Mouse (Mus musculus) midbrain, embryonic 12.5 days (tissue): ENCODE measurements around the gene Pdzd2. TPM values are rescaled to one million over a fixed set of nuclear protein-coding genes. Genes with fewer than 3 reads are reported as not detected.

Experiments
- ATAC-seq: fragments of 200-750 bp; cut with Nextera tagmentation; 2 replicates; pipeline ENCODE4 v1.8.0; 2017; ENCODE audit warnings: low read depth, moderate TSS enrichment, moderate library complexity; ENCODE audit not compliant: low FRiP score
- H3K27ac ChIP-seq: fragments of 300-500 bp; sonication (generic); replicated peaks from 2 replicates; pipeline ENCODE4 v1.5.1; 2016; ENCODE audit warnings: mild to moderate bottlenecking
- H3K27me3 ChIP-seq: fragments of 300-500 bp; sonication (generic); 2 replicates; pipeline ENCODE4 v1.6.1; 2016; ENCODE audit warnings: mild to moderate bottlenecking
- H3K36me3 ChIP-seq: fragments of 300-500 bp; sonication (generic); 2 replicates; pipeline ENCODE4 v1.6.1; 2016
- H3K4me1 ChIP-seq: fragments of 300-500 bp; sonication (generic); 2 replicates; pipeline ENCODE4 v1.6.1; 2016
- H3K4me2 ChIP-seq: fragments of 300-500 bp; sonication (generic); replicated peaks from 2 replicates; pipeline ENCODE4 v1.6.1; 2016; ENCODE audit warnings: mild to moderate bottlenecking, moderate library complexity
- H3K4me3 ChIP-seq: fragments of 300-500 bp; sonication (generic); 2 replicates; pipeline ENCODE4 v1.5.1; 2016; ENCODE audit warnings: mild to moderate bottlenecking
- H3K9ac ChIP-seq: fragments of 300-500 bp; sonication (generic); replicated peaks from 2 replicates; pipeline ENCODE4 v1.6.1; 2016; ENCODE audit warnings: mild to moderate bottlenecking, moderate library complexity
- H3K9me3 ChIP-seq: fragments of 300-500 bp; sonication (generic); 2 replicates; pipeline ENCODE4 v1.6.1; 2016; ENCODE audit warnings: mild to moderate bottlenecking
- WGBS: fragments of 180-500 bp; shearing (Covaris S2); methylation state at CpG from one replicate; pipeline ENCODE4 v1.1.7; 2016; 5-methylcytosine and 5-hydroxymethylcytosine counted together
- polyA plus RNA-seq: library from polyadenylated mRNA; unstranded; fragments of >200 nt; fragmentation: Nextera tagmentation; extraction: Ambion mirVana; gene quantifications from 2 replicates; pipeline ENCODE4 v1.2.1, GENCODE M21; 2016

The Pdzd2 gene
- polyA plus RNA-seq, 1 experiment from 2014 or later = 9.5 TPM

- H3K9ac ChIP-seq = no peak overlapping the region
- no peak for ATAC-seq
- H3K27ac ChIP-seq = no peak overlapping the region
- peaks cover 7% of the 10 kb centered on the region; the same call in 1 of the 2 replicates for H3K27me3 ChIP-seq
- 86% methylated on average over 2 of the region's 2 CpGs for WGBS
- peaks cover 19% of the 10 kb centered on the region for H3K4me1 ChIP-seq
- no peaks in the 10 kb centered on the region for H3K9me3 ChIP-seq
- no peak overlapping the region for H3K4me2 ChIP-seq
- H3K4me3 ChIP-seq = no peak overlapping the region
- no peaks in the 10 kb centered on the region for H3K36me3 ChIP-seq
Measured at GRCm38 (mm10) chr15:12488316-12488715, 251.4 kb downstream of the Pdzd2 start.

- 79% methylated on average over 5 of the region's 5 CpGs for WGBS
- Histone ChIP-seq H3K36me3 (no peaks in the 10 kb centered on the region), H3K4me1 (peaks cover 19% of the 10 kb centered on the region), H3K9ac (no peak overlapping the region), H3K9me3 (no peaks in the 10 kb centered on the region; the same call in 1 of the 2 replicates), H3K4me2 (no peak overlapping the region), H3K4me3 (no peak overlapping the region), H3K27me3 (peaks cover 6% of the 10 kb centered on the region; the same call in 1 of the 2 replicates), H3K27ac (0 out of 2 replicates have a peak overlapping the region, but pooled peaks have one; percentile 40)
- ATAC-seq = no peak
Measured at GRCm38 (mm10) chr15:12481261-12481660, 258.5 kb downstream of the Pdzd2 start.

- peaks cover 6% of the 10 kb centered on the region; the same call in 1 of the 2 replicates for H3K27me3 ChIP-seq
Measured at GRCm38 (mm10) chr15:12480369-12480768, 259.4 kb downstream of the Pdzd2 start.

GRCm38 (mm10) chr15:12479326-12479725 is 260.4 kb downstream of the Pdzd2 start:
- Histone ChIP-seq H3K27me3 (0 out of 2 replicates have a peak, but pooled peaks cover 3% of the 10 kb centered on the region), H3K4me3 (no peak overlapping the region), H3K27ac (no peak overlapping the region), H3K36me3 (no peaks in the 10 kb centered on the region), H3K4me2 (no peak overlapping the region), H3K4me1 (peaks cover 17% of the 10 kb centered on the region), H3K9me3 (no peaks in the 10 kb centered on the region; the same call in 1 of the 2 replicates), H3K9ac (no peak overlapping the region)
- 68% methylated on average over 5 of the region's 5 CpGs for WGBS
- ATAC-seq = no peak

More at GRCm38 (mm10) chr15:12480369-12480768, 259.4 kb downstream of the Pdzd2 start:
- H3K4me1 ChIP-seq = peaks cover 17% of the 10 kb centered on the region
- no peaks in the 10 kb centered on the region for H3K36me3 ChIP-seq
- peak overlapping the region; percentile 20; the same call in 1 of the 2 replicates for H3K27ac ChIP-seq
- H3K9ac ChIP-seq = no peak overlapping the region
- WGBS = 61% methylated on average over 3 of the region's 3 CpGs
- peak; percentile 81 for ATAC-seq
- no peak overlapping the region for H3K4me3 ChIP-seq
- no peaks in the 10 kb centered on the region; the same call in 1 of the 2 replicates for H3K9me3 ChIP-seq
- no peak overlapping the region for H3K4me2 ChIP-seq

GRCm38 (mm10) chr15:12473596-12473995 is 266.1 kb downstream of the Pdzd2 start:
- H3K27me3 ChIP-seq = 0 out of 2 replicates have a peak, but pooled peaks cover 3% of the 10 kb centered on the region
- no peak overlapping the region for H3K27ac ChIP-seq
- H3K9me3 ChIP-seq = no peaks in the 10 kb centered on the region
- H3K36me3 ChIP-seq = no peaks in the 10 kb centered on the region
- ATAC-seq = no peak
- H3K9ac ChIP-seq = no peak overlapping the region
- H3K4me2 ChIP-seq = no peak overlapping the region
- 86% methylated on average over 7 of the region's 7 CpGs for WGBS
- no peak overlapping the region for H3K4me3 ChIP-seq
- peaks cover 6% of the 10 kb centered on the region for H3K4me1 ChIP-seq

- Histone ChIP-seq H3K27me3 (0 out of 2 replicates have a peak, but pooled peaks cover 3% of the 10 kb centered on the region), H3K4me1 (peaks cover 6% of the 10 kb centered on the region), H3K36me3 (no peaks in the 10 kb centered on the region), H3K27ac (no peak overlapping the region), H3K9ac (no peak overlapping the region), H3K4me3 (no peak overlapping the region), H3K9me3 (no peaks in the 10 kb centered on the region), H3K4me2 (no peak overlapping the region)
- no peak for ATAC-seq
- WGBS = 91% methylated on average over 4 of the region's 4 CpGs
Measured at GRCm38 (mm10) chr15:12472646-12473045, 267.1 kb downstream of the Pdzd2 start.

GRCm38 (mm10) chr15:12470900-12471838 is 268.6 kb downstream of the Pdzd2 start:
- Histone ChIP-seq H3K4me3 (no peak overlapping the region), H3K9me3 (no peaks in the 10 kb centered on the region), H3K4me2 (no peak overlapping the region), H3K36me3 (no peaks in the 10 kb centered on the region), H3K27ac (no peak overlapping the region), H3K27me3 (no peaks in the 10 kb centered on the region), H3K9ac (no peak overlapping the region), H3K4me1 (peaks cover 4% of the 10 kb centered on the region)
- 60% methylated on average over 15 of the region's 15 CpGs for WGBS
- peak; percentile 82 for ATAC-seq

GRCm38 (mm10) chr15:12468625-12469024 is 271.1 kb downstream of the Pdzd2 start:
- no peak overlapping the region for H3K4me2 ChIP-seq
- H3K9me3 ChIP-seq = no peaks in the 10 kb centered on the region
- peaks cover 4% of the 10 kb centered on the region for H3K4me1 ChIP-seq
- no peak for ATAC-seq
- no peak overlapping the region for H3K4me3 ChIP-seq
- H3K27ac ChIP-seq = no peak overlapping the region
- no peaks in the 10 kb centered on the region for H3K36me3 ChIP-seq
- H3K9ac ChIP-seq = no peak overlapping the region
- 88% methylated on average over 5 of the region's 5 CpGs for WGBS
- H3K27me3 ChIP-seq = no peaks in the 10 kb centered on the region

GRCm38 (mm10) chr15:12465748-12466147 is 274.0 kb downstream of the Pdzd2 start:
- Histone ChIP-seq H3K9ac (no peak overlapping the region), H3K4me3 (no peak overlapping the region), H3K9me3 (no peaks in the 10 kb centered on the region), H3K27ac (no peak overlapping the region), H3K27me3 (no peaks in the 10 kb centered on the region), H3K4me1 (peaks cover 1% of the 10 kb centered on the region), H3K4me2 (no peak overlapping the region), H3K36me3 (no peaks in the 10 kb centered on the region)
- 88% methylated on average over 8 of the region's 8 CpGs for WGBS
- no peak for ATAC-seq

GRCm38 (mm10) chr15:12456808-12457207 is 282.9 kb downstream of the Pdzd2 start:
- Histone ChIP-seq H3K9ac (no peak overlapping the region), H3K27ac (no peak overlapping the region), H3K36me3 (no peaks in the 10 kb centered on the region), H3K9me3 (no peaks in the 10 kb centered on the region), H3K4me3 (no peak overlapping the region), H3K4me1 (no peaks in the 10 kb centered on the region; the same call in 1 of the 2 replicates), H3K27me3 (no peaks in the 10 kb centered on the region), H3K4me2 (no peak overlapping the region)
- no peak for ATAC-seq
- WGBS = 76% methylated on average over 7 of the region's 7 CpGs

GRCm38 (mm10) chr15:12453343-12453742 is 286.4 kb downstream of the Pdzd2 start:
- Histone ChIP-seq H3K4me3 (no peak overlapping the region), H3K4me2 (no peak overlapping the region), H3K27me3 (no peaks in the 10 kb centered on the region), H3K4me1 (no peaks in the 10 kb centered on the region; the same call in 1 of the 2 replicates), H3K9ac (no peak overlapping the region), H3K36me3 (no peaks in the 10 kb centered on the region), H3K27ac (no peak overlapping the region), H3K9me3 (no peaks in the 10 kb centered on the region)
- 96% methylated on average over 2 of the region's 2 CpGs for WGBS
- ATAC-seq = no peak
